Mouse (Mus musculus) liver, adult (tissue): ENCODE measurements around the gene Cyp2a12.

ENCODE experiments used
- GATA4 ChIP-seq: IDR thresholded peaks from 2 replicates; pipeline ENCODE4 v1.6.1; 2014; ENCODE audit warnings: mild to moderate bottlenecking, low read length; ENCODE audit not compliant: insufficient replicate concordance

The Cyp2a12 gene

DNA sequence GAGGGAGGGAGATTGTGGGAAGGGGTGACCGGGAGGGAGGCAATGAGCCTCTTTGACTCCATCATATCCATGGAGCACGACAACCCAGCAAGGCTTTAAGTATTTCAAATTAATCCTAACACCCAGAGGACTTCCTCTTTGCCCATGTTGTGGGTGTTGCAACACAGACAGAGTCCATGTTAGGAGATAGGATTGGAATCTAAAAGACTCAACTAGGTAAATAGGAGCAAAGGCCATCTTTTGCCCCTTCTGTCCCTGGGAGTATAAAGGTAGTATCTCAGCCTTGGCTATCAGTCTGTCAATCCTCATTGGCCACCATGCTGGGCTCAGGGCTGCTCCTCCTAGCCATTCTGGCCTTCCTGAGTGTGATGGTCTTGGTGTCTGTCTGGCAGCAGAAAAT, at the start of gene Cyp2a12:
Gene Cyp2a12, plus strand, starts transcription at position 293 of the 400 bp plus-strand sequence.
- peak; percentile 93 for TF ChIP-seq GATA4

DNA sequence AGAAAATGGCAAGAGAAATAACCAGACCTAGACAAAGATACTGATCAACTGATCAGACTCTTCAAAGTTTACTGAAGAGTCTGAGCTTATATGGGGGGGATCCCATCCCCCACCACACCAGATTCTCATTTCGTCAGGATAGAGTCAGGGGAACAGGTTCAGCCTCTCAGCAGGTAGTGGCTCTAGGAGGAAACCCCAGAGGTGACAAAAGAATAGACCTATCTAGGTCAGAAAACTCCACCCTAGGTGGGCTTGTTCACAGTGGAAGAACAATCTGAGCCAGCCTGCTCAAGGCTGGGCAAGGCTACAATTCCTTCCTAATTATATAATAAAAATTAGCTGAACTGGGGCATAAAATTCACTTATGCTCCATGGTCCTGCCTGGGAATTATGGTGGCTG, 46.3 kb upstream of the Cyp2a12 start:
- no peak for TF ChIP-seq GATA4

DNA sequence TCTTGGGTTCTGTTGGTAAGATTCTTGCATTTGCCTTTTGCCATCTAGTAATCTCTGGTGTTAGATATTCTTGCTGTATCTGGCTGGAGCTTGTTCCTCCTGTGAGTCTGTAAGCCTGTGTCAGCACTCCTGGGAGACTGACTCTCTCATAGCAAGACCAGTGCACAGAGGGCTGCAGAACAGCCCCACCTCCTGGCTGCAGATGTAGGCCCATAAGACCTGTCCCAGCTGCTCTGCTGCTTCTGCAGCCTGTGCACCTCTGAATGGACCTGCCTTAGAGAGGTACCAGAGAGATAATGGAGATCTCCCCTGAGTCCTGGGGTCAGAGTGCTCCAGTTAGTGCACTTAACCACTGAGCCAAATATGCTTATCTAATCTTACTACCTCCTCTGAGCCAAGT, 2.3 kb upstream of the Cyp2a12 start:
- 0 out of 2 replicates have a peak, but pooled peaks have one; percentile 9 for TF ChIP-seq GATA4

DNA sequence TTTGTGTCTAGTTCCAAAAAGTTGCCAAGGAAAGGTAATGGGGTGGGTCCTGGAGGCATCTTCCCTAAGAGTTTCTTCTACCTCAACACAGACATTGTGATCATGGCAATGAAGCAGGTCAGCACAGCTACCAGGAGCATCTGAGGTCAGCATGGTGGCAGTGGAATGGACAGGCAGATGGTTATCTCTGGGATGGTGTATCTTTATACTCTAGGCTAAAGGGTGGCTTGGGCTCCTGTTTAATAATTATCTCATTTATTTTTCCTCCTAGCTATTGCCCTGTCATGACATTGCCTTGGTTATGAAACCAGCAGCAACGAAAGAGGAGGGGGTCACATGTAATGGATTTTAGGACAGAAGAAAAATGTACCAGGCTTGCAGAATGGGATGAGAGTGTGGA, 20.0 kb downstream of the Cyp2a12 start:
- TF ChIP-seq GATA4 = peak; percentile 99

DNA sequence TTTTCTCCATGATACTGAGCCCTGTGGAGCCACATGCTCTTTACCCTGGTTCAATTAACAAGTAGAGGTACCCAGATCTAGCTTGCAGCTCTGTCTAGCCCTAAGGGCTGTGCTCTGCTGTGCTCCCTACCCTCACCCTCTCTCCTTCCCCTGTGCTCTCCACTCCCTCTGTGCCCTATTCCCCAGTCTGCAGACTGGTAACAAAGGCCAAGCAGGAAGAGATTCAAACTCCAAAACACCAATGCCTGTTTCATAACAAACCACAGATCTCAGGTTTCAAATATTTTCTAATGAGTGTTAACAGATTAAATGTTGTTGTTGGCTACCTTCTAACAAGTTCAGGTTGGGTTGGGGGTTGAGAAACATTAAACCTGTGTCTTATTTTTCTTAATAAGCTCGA, 49.8 kb downstream of the Cyp2a12 start:
- TF ChIP-seq GATA4 = no peak

DNA sequence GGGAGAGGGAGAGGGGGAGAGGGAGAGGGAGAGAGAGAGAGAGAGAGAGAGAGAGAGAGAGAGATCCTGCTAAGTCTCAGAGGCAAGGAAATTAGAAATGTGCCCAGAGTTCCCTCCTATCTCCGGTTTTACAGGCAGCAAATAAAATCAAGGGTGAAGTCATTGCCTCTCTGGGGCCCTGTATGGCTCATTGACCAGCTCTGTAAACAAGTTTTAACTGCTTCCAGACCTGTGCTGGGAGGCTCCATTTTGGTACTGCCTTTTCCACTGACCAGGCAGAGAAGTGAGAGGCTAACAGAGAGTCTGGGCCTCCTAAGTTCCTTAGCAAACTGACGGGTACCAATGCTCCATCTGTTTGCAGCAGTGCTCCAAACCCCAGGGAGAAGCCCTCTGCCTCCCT, 52.7 kb downstream of the Cyp2a12 start:
- no peak for TF ChIP-seq GATA4
